Mouse (Mus musculus) 3T3-L1 (cell line): ENCODE measurements at regions not wholly inside any gene's neighbourhood (a gene's known extent, or its start where the extent isn't known, plus 50 kb on each side); places are given as distances from the start of the nearest gene placed in this dataset.
A peak's percentile ranks its signal among the peaks of the same experiment; 100 is the strongest.
"Not testable (repeated sequence)": the region's sequence is repeated elsewhere in the genome, so short reads cannot be mapped to it uniquely, and the experiment has no call there.

Experiments used
- DNase-seq: peaks from one replicate; pipeline ENCODE4 v3.0.0-alpha.2; 2015; ENCODE audit warnings: low read depth, low spot score

DNA sequence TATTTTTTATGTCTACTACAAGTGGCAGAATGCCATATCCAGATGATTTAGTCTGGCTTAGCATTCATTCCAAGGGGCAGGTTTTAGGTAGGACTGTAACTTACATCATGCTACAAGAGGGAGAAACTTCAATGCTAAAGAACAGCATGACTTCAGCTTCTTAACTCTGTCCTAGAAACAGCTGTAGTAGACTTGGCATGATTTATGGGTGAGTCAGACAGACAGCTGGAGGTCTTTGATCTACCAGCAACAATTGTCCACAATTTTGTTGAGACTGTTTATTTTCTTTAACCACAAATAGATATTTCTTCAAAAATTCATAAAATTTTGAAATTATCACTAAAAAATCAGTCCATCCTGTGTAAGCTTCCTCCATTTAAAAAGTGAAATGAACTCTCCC is 781.7 kb upstream of the Man1a start:
- peak; percentile 36 for DNase-seq

DNA sequence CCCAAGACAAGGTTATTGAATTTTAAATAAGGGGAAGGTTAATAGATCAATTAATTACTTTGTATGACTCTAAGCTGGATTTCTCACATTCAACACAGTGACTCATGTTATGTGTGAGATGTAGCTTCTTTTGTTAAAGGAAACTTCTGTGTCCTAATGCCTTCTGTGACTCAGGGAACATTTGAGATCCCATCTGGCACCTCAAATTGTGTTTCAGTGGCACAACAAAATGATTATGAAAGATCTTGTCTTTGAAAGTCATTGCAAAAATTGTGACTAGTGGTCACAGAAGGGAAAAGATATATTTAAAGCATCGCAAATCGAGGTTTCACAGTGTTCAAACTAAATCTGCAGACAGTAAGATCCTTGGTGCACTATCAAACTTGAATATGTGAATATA is 765.2 kb upstream of the Man1a start:
- no peak for DNase-seq

DNA sequence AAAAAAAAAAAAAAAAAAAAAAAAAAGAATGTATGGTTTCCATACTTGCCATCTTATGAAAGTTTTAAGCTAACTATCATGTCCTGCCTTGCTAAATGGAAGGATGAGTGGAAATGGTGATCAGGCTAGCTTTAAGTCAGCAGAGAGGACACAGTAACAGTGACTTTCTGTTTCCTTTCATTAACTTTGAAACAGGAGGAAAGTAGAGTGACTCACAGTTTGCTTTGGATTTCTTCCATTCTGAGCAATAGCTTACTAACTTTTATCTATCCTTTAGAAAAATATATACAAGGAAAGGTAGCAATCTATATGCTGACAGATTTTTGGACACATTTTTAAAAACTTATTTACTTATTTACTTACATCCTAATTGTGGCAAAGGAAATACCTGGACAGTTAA is 762.6 kb upstream of the Man1a start:
- peak; percentile 53 for DNase-seq

DNA sequence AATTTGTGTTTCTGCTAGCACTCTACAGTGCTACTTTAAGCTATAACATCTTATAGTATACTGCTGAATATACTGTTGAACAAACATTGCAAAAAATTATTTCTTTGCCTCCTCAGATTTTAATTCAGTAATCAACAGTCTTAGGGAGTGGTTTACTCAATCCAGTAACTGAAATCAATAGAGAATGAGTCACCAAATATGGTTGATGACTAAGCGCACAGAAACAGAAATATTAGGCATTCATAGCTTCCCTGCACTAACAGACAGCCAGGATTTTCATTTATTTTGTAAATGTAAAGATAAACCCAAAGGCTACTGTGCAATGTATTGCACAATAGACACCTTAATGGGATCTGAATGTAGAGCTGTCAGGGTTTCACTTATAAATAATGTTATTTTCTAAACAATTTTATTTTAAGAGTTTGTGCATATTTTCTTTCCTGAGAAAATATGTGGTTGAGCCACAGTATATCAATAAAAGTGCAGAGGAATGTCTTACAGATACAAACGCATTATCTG is 738.3 kb upstream of the Man1a start:
- peak; percentile 9 for DNase-seq

DNA sequence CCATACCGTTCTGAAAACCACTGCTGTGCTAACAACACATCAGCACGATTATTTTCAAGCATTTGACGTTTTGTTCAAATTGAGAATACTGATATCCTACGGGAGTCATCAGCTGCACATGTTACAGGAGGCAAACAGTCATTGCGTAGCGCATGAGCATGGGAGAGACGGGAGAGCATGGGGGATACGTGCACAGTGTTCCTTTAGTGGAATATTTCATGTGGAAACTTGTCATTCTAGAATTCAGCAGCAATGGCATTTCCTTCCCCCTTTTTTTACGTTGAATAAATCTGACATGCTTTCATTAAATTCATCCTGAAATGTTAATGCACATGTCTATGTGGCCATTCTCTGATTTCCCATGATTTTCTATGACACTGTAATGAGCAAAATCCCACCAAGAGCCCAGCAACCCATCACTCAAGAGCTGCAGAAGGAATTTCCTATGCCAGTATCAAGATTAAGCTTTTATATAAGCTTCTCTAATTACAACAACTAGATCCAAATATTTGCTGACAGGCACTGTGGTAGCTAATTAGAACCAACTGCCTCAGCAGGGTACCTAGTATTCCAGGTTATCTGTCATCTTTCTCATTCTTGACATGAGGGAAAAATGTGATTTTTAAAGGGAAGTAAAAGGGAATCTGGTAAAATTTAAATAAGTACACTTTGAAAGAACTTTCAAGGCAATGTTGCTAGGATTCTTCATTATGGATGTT is 723.2 kb upstream of the Man1a start:
- no peak for DNase-seq

DNA sequence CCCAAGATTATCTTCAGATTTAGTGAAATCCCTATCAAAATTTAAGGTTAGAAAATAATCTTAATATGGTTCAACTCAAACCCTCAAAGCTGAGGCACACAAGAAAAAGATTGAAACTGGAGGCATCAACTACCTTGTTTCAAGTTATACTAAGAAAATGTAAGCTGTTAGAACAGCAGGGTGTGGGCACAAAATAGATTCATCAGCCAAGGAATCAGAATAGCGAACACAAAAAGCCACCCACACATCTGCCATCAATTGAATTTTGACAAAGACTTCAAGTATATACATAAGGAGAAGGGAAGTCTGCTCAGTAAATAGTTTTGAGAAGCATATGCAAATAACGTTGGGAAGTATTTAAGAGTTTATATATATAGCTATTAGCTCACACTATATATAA is 720.9 kb upstream of the Man1a start:
- no peak for DNase-seq

DNA sequence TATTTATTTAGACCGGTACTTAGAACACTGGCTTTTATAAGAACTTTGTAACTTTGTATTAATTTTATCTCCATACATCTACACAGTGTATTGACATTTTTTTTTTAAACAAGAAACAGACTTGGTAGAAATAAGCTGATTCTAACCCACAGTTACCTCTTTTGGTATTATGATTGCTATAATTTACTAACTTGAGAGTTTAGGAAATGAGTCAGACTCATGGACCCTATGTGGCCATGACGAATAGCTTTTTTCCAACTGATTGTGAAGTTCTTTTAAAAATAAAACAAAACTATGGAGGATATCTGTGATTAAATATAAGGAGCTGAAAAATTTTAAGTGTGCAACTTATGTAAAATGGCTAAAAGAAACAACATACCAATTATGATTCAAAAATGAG is 684.7 kb upstream of the Man1a start:
- DNase-seq, result no peak

DNA sequence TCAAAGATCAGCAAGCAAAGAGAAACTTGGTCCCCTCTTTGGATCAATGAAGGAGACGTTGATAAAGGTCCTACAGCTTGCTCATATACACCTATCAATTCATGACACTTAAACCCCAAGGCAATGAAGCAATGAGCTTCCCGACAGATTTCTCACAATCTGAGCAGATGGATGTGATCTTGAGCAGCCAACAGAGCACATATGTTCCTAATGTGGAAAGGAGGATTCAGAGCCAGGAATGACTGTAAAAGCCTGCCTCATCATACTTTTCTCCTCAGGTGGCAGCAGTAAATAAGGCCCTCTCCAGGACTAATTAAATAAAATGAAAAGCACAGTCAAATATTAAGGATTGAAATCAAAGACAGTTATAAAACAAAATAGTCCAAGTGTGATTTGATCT is 672.8 kb upstream of the Man1a start:
- no peak for DNase-seq

DNA sequence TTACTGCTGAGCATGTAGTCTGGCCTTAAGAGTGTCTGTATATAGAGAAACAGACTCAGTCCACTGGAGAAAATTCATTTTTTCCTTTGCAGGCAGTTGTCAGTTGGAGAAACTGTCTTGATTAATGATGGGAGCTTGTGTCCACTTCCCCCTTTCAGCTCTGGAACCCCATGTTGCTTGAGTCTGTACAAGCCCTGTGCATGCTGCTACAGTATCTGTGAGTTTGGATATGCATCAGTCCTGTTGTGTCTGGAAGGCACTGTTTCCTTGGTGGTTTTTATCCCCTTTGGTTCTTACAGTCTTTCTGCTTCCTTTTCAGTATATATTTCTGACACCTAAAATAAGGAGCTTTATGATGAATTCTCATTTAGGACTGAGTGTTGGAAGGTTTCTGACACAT is 660.7 kb upstream of the Man1a start:
- no peak for DNase-seq

DNA sequence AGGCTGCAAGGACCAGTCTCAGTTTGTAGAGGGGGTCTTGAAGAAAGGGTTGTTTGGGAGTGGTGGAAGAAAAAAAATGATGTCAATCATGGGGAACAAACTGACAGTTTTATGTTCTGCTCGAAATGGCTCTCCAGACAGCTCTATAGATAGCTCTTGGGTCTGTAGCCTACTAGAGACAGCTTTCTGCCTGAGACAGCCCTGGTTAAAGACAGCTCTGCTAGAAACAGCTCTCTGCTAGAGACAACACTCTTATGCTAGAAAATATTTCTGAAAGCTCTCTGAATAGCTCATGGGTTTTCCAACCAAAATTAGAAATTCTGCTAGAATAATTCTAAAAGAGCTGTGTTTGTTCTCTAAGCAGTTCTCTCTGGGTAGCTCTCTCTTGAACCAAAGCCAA is 636.3 kb upstream of the Man1a start:
- no peak for DNase-seq

DNA sequence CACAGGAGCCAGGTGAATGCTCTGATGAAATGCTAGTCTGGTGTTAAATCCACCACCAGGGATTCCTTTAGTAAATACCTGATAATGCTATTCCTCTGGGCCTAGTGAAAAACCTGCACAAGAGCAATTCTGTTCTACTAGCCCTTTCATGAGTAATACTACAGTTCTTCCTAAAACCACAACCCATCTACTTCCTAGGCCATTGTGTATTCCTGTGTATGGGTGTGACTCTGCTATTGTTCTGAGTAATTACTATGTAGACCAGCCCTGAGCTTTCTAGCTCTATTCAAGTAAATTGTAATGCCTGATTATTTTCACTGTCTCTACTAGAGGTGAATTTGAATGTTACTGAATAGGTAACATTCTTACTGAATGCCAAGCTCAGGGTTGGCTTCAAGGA is 591.4 kb upstream of the Man1a start:
- DNase-seq, result not testable (repeated sequence)
